Mouse (Mus musculus) kidney, postnatal 0 days (tissue): ENCODE results near the gene Manba. TPM values are rescaled to one million over a fixed set of nuclear protein-coding genes. Genes with fewer than 3 reads are reported as not detected.
"Not testable (repeated sequence)": the region's sequence is repeated elsewhere in the genome, so short reads cannot be mapped to it uniquely, and the experiment has no call there.

Source experiments
- ATAC-seq: fragments of 200-750 bp; cut with Nextera tagmentation; replicated peaks from 2 replicates; pipeline ENCODE4 v1.8.0; 2017; ENCODE audit warnings: low read depth, moderate number of reproducible peaks, moderate TSS enrichment, moderate library complexity; ENCODE audit not compliant: low FRiP score
- DNase-seq: peaks from one replicate; pipeline ENCODE4 v3.0.0-alpha.2; 2016; ENCODE audit warnings: low spot score
- H3K27ac ChIP-seq: fragments of 300-500 bp; sonication (generic); 2 replicates; pipeline ENCODE4 v1.5.1; 2014; ENCODE audit warnings: mild to moderate bottlenecking
- H3K27me3 ChIP-seq: fragments of 300-500 bp; sonication (generic); 2 replicates; pipeline ENCODE4 v1.6.1; 2014; ENCODE audit warnings: low read length, mixed read lengths; ENCODE audit not compliant: insufficient read depth
- H3K36me3 ChIP-seq: fragments of 300-500 bp; sonication (generic); 2 replicates; pipeline ENCODE4 v1.6.1; 2014; ENCODE audit warnings: low read length, mixed read lengths; ENCODE audit not compliant: insufficient read depth
- H3K4me1 ChIP-seq: fragments of 300-500 bp; sonication (generic); replicated peaks from 2 replicates; pipeline ENCODE4 v1.6.1; 2014; ENCODE audit warnings: antibody characterized with exemption, low read length, mixed read lengths; ENCODE audit not compliant: insufficient read depth
- H3K4me2 ChIP-seq: fragments of 300-500 bp; sonication (generic); 2 replicates; pipeline ENCODE4 v1.6.1; 2014; ENCODE audit warnings: mild to moderate bottlenecking, low read length, moderate library complexity, mixed read lengths
- H3K4me3 ChIP-seq: fragments of 300-500 bp; sonication (generic); replicated peaks from 2 replicates; pipeline ENCODE4 v1.5.1; 2014; ENCODE audit warnings: low read depth, low read length
- H3K9ac ChIP-seq: fragments of 300-500 bp; sonication (generic); 2 replicates; pipeline ENCODE4 v1.6.1; 2014; ENCODE audit warnings: low read depth, low read length
- H3K9me3 ChIP-seq: fragments of 300-500 bp; sonication (generic); replicated peaks from 2 replicates; pipeline ENCODE4 v1.6.1; 2016; ENCODE audit warnings: low read length, inconsistent platforms, mixed read lengths
- CTCF ChIP-seq: IDR thresholded peaks from 2 replicates; pipeline ENCODE4 v1.5.1; 2016; ENCODE audit warnings: antibody characterized with exemption, low read depth, mild to moderate bottlenecking, moderate library complexity
- WGBS: fragments of 180-500 bp; shearing (Covaris S2); extraction: QIAGEN DNeasy Blood & Tissue Kit; methylation state at CpG from one replicate; pipeline ENCODE4 v1.1.7; 2014; 5-methylcytosine and 5-hydroxymethylcytosine counted together
- polyA plus RNA-seq: library from polyadenylated mRNA; unstranded; fragments of >200 nt; fragmentation: Nextera tagmentation; extraction: Ambion mirVana; gene quantifications from 2 replicates; pipeline ENCODE4 v1.2.1, GENCODE M21; 2015

Gene Manba
- polyA plus RNA-seq, 1 experiment from 2014 or later = 37.8 TPM

GRCm38 (mm10) chr3:135470823-135471222, 14.6 kb upstream of the Manba start:
- no peaks in the 10 kb centered on the region for H3K36me3 ChIP-seq
- H3K4me1 ChIP-seq = no peaks in the 10 kb centered on the region
- ATAC-seq (no peak), DNase-seq (no peak)
- no peak overlapping the region for H3K4me2 ChIP-seq
- no peaks in the 10 kb centered on the region for H3K27me3 ChIP-seq
- H3K9ac ChIP-seq = no peak overlapping the region
- no peak overlapping the region for H3K27ac ChIP-seq
- H3K9me3 ChIP-seq = no peaks in the 10 kb centered on the region
- TF ChIP-seq CTCF = no peak
- no peak overlapping the region for H3K4me3 ChIP-seq
- WGBS = 67% methylated on average over 1 of the region's 1 CpGs

DNA sequence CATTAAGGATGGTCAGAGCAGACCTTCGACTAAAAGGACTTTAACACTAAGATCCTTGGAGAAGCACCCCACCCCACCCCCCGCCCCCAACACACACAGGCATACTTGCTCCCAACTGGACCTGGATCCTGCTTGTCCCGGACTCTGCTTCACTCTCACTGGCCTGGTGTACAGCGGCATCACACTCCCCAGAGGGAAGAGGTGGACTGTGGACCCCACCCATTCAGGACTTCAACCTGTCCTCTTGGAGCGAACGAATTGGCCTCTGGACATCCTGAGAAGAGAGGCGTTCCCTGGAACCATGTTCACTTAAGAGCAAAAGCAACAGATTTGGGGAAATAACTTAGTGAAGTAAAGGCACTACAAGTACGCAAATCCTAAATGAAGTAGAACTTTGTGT, 10.4 kb upstream of the Manba start:
- Histone ChIP-seq H3K27me3 (no peaks in the 10 kb centered on the region), H3K4me2 (no peak overlapping the region), H3K36me3 (no peaks in the 10 kb centered on the region), H3K4me3 (no peak overlapping the region), H3K9ac (no peak overlapping the region), H3K9me3 (no peaks in the 10 kb centered on the region), H3K4me1 (no peaks in the 10 kb centered on the region), H3K27ac (no peak overlapping the region)
- peak; percentile 79 for ATAC-seq
- TF ChIP-seq CTCF = no peak
- WGBS = 80% methylated on average over 8 of the region's 8 CpGs
- no peak for DNase-seq

- ATAC-seq (no peak), DNase-seq (no peak)
- Histone ChIP-seq H3K27me3 (no peaks in the 10 kb centered on the region), H3K4me1 (no peaks in the 10 kb centered on the region), H3K27ac (no peak overlapping the region), H3K9me3 (no peaks in the 10 kb centered on the region), H3K4me3 (no peak overlapping the region), H3K4me2 (no peak overlapping the region), H3K36me3 (no peaks in the 10 kb centered on the region), H3K9ac (no peak overlapping the region)
- 80% methylated on average over 6 of the region's 6 CpGs for WGBS
- no peak for TF ChIP-seq CTCF
Observed at GRCm38 (mm10) chr3:135476286-135476685, 9.1 kb upstream of the Manba start.

- no peaks in the 10 kb centered on the region for H3K36me3 ChIP-seq
- DNase-seq (no peak), ATAC-seq (no peak)
- H3K27me3 ChIP-seq = no peaks in the 10 kb centered on the region
- H3K4me2 ChIP-seq = no peak overlapping the region
- no peak overlapping the region for H3K27ac ChIP-seq
- no peaks in the 10 kb centered on the region for H3K9me3 ChIP-seq
- H3K9ac ChIP-seq = no peak overlapping the region
- TF ChIP-seq CTCF = no peak
- 86% methylated on average over 2 of the region's 2 CpGs for WGBS
- no peak overlapping the region for H3K4me3 ChIP-seq
- no peaks in the 10 kb centered on the region for H3K4me1 ChIP-seq
Observed at GRCm38 (mm10) chr3:135476977-135477376, 8.4 kb upstream of the Manba start.

DNA sequence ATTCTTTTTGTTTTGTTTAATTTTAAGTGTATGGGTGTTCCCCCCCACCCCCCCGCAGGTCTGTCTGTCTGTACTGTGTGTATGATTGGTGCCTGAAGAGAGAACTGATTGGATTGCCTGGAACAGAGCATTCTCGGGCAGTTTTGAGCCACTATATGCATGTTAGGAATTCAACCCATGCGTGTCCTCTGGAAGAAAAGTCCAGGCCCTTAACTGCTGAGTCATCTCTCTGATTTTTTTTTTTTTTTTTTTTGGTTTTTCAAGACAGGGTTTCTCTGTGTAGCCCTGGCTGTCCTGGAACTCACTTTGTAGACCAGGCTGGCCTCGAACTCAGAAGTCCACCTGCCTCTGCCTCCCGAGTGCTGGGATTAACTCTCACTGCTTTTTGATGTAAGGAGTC, 6.3 kb upstream of the Manba start:
- 92% methylated on average over 5 of the region's 5 CpGs for WGBS
- not testable (repeated sequence) for H3K27me3 ChIP-seq

GRCm38 (mm10) chr3:135480767-135481166, 4.6 kb upstream of the Manba start:
- Histone ChIP-seq H3K9me3 (no peaks in the 10 kb centered on the region), H3K9ac (no peak overlapping the region), H3K36me3 (no peaks in the 10 kb centered on the region), H3K27me3 (no peaks in the 10 kb centered on the region), H3K4me3 (no peak overlapping the region), H3K4me1 (no peaks in the 10 kb centered on the region), H3K4me2 (no peak overlapping the region), H3K27ac (no peak overlapping the region)
- DNase-seq (no peak), ATAC-seq (no peak)
- WGBS = 80% methylated on average over 6 of the region's 6 CpGs
- TF ChIP-seq CTCF = no peak

More for the DNA sequence above, 6.3 kb upstream of the Manba start:
- DNase-seq, H3K9me3 ChIP-seq, H3K4me3 ChIP-seq, H3K27ac ChIP-seq, H3K4me1 ChIP-seq, H3K36me3 ChIP-seq, H3K9ac ChIP-seq, H3K4me2 ChIP-seq, ATAC-seq: not testable (repeated sequence)

DNA sequence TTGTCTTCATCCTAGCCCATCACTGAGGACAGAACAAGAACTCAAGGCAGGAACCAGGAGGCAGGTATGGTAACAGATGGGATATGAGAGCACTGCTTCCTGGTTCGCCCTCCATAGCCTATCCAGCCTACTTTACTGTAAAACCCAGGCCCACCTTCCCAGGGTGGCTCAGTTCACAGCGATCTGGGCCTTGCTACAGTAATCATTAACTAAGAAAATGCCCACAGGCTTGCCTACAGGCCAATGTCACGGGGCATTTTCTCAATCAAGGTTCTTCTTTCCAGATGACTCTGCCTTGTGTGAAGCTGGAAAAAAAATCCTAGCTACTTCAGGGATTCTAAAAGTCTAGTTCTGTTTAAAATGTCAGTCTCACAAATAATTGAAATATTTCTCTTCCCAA, 3.8 kb upstream of the Manba start:
- 72% methylated on average over 3 of the region's 3 CpGs for WGBS

GRCm38 (mm10) chr3:135484650-135485049, 761 bp upstream of the Manba start:
- not testable (repeated sequence) for DNase-seq, H3K4me1 ChIP-seq, H3K36me3 ChIP-seq, H3K9me3 ChIP-seq, H3K9ac ChIP-seq, H3K27me3 ChIP-seq, H3K4me3 ChIP-seq, ATAC-seq
- Histone ChIP-seq H3K4me2 (peak overlapping the region; percentile 86), H3K27ac (0 out of 2 replicates have a peak overlapping the region, but pooled peaks have one; percentile 1)
- 89% methylated on average over 15 of the region's 15 CpGs for WGBS

More for the DNA sequence above, 3.8 kb upstream of the Manba start:
- no peak overlapping the region for H3K9ac ChIP-seq
- ATAC-seq = peak; percentile 59; the same call in 1 of the 2 replicates
- H3K27ac ChIP-seq = 0 out of 2 replicates have a peak overlapping the region, but pooled peaks have one; percentile 40
- DNase-seq = no peak
- no peaks in the 10 kb centered on the region for H3K36me3 ChIP-seq
- H3K9me3 ChIP-seq = no peaks in the 10 kb centered on the region
- H3K4me1 ChIP-seq = no peaks in the 10 kb centered on the region
- TF ChIP-seq CTCF = no peak
- H3K4me3 ChIP-seq = no peak overlapping the region
- H3K4me2 ChIP-seq = no peak overlapping the region
- H3K27me3 ChIP-seq = no peaks in the 10 kb centered on the region
